Mouse (Mus musculus): ENCODE measurements around the gene Map2k2. TPM values are rescaled to one million over a fixed set of nuclear protein-coding genes. Genes with fewer than 3 reads are reported as not detected.
A peak's percentile ranks its signal among the peaks of the same experiment; 100 is the strongest.
"Not testable (repeated sequence)": the region's sequence is repeated elsewhere in the genome, so short reads cannot be mapped to it uniquely, and the experiment has no call there.

Gene Map2k2
- 10 to 100 TPM; 21.3 to 26.5 TPM for polyA plus RNA-seq (2017; shearing (Covaris generic))

DNA sequence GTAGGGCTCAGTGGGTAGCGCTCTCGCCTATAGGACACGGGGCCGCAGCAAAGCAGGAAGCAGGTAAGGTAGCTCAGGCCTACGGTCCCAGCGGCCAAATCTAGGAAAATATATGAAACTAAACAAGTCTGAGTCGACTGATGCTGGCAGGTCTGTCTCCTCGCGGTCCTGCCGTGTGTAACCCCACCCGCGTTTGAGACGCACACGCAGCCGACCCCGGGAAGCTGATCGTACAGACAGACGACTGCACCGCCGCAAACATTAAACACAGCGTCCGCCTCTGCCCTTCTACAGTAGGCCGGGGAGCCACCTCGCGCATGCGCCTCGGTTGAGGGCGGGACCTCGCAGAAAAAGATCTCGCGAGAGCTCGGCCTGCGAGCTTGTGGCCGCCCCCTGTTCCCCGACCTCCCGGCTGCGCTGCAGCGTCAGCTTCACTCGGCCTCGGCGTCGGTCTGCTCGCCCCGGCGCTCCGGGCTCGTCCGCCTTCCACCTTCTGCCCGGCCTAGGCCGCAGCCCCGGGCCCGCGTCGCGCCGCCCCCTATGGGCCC lies at the start of gene Map2k2:
Gene Map2k2 (plus strand): TSS at position 351 of the 548 bp plus-strand sequence.
- peak; percentile 87 for ATAC-seq

GRCm38 (mm10) chr10:81057406-81058130 lies 48.1 kb upstream of the Map2k2 start:
- ATAC-seq, result no peak

DNA sequence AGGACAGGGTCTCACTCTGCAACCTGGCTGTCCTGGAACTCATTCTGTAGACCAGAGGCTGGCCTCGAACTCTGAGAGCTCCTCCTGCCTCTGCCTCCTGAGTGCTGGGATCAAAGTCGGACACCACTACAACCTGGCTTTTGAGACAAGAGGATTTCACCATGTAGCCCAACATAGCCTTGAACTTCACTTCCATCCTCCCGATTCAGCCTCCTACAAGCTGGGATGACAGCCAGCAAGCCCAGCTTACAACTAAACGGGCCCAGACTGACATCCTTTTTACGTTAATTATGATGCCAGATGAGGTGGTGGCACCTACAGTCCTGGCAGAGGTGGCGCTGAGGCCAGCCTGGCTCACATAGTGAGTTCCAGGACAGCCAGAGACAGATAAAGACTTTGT lies 46.8 kb upstream of the Map2k2 start:
- ATAC-seq, result no peak

DNA sequence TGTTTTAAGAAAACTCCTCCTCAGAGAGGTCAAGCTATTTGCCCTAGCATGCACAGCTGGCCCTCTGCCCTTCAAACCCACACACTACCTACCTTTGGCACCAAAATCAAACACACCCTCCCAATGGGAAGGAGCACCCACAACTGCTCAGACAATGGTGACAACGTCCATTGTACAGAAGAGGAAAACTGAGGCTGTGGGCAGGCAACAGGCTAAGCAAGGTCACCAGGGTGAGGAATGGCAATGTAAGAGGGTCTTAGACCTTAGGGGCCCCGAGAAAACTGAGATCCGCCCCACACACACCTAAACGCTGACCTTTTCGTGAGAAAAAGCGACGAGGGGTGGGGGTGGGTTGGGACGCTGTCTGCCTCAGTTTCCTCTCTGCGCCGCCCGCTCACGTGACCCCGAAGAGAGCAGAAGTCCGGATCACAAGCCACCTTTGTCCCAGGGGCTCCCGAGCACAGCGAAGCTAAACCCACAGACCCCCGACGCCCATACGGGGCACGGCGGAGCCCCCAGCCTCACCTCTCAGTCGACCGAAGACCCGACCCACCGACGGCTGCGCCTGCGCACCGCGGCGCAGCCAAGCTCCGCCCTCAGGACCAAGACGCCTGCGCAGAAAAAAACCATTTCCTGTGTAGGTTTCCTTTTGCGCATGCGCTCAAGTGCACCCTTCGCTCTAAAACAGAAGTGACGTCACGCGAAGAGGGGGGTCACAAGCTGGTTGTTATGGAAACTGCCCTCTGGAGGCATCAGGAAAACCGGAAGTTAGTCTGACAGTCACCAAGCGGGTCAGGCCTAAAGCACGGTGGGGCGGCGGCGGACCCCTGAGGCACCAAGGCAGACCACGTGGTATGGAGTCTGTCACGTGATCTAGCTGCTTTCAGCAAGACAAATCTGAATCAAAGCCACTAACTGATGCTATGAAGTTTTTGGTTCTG lies 45.8 kb upstream of the Map2k2 start, which contains the start of gene Sgta:
Gene Sgta (minus strand): TSS at position 579 of the 941 bp plus-strand sequence.
- ATAC-seq, result peak; percentile 86

DNA sequence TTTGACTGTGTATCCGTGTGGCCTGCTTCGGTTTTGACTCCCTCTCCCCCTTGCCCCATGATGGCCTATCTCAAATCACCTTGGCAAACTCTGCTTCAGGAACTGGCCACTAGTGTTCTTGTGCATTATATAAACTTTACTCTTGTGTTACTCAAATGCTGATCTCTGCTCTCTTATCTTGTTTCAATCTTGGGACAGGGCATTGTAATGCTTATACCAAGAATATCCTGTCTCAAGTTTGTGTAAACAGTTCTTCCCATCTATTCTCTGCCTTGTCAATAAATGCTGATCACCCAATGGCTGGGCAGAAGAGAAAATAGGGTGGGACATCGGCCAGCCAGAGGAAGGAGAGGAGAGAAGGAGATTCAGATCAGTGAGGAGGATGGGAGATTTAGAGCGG lies 43.0 kb upstream of the Map2k2 start:
- ATAC-seq, result no peak

DNA sequence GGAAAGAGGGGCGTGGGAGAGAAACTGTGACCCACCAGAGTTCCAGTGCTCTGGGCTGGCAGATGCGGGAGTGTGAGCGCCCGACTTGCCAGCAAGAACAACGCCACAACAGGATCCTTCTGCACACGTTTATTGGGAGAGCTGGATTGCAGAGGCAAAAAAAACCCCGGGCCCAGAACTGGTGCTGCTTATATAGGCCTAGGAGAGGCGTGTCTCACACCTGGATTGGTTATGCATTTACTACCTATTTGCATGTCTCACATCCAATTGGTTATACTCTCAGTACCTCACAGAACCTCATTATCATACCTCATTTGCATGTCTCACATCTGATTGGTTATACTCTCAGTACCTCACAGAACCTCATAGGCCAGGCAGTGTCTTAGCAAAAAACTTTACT lies 41.2 kb upstream of the Map2k2 start:
- ATAC-seq, result not testable (repeated sequence)

GRCm38 (mm10) chr10:81068706-81069105 lies 37.0 kb upstream of the Map2k2 start:
- no peak for ATAC-seq

DNA sequence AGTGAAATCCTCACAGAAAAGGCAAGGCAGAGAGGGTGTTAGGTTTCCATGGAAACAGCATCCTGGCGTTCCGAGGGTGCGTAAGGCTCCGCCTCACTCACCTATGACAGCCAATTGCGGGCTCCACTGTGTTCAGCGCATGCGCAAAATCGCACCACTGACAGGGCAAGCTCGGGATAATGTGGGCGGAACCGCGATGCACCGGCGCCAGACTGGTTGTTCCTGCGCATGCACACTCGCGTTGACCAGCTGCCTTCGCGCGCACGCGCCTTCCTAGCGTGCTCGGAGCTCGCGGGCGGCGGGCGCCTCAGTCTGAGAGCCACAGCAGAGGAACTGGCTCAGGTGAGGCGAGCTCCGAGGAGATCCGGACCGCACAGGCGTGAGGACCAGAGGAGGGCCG lies 35.9 kb upstream of the Map2k2 start, which contains the start of gene Thop1:
Gene Thop1 (plus strand): TSS at position 200 of the 400 bp plus-strand sequence.
- ATAC-seq, result peak; percentile 99

GRCm38 (mm10) chr10:81072290-81072689 lies 33.4 kb upstream of the Map2k2 start:
- no peak for ATAC-seq

DNA sequence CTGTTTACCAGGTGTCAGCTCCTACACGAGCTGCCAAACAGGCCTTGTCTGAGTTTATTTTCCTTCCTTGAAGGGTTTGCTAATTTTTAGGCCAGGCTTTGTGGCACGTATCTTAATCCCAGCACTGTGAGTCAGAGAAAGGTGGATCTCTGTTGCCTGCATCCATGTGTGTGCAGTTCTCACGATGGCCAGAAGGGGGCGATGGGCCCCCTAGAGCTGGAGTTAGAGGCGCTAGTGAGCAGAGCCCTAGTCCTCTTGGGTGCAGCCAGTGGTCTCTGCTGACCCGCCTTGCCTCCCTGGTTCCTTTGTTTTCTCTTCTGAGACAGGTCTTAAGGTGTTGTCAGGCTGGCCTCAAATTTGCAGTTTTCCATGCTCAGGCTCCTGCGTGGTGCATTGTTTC lies 32.3 kb upstream of the Map2k2 start:
- no peak for ATAC-seq

- no peak for ATAC-seq
Measured at GRCm38 (mm10) chr10:81075734-81076133, 30.0 kb upstream of the Map2k2 start.

- ATAC-seq, result no peak
Measured at GRCm38 (mm10) chr10:81076356-81076755, 29.4 kb upstream of the Map2k2 start.

DNA sequence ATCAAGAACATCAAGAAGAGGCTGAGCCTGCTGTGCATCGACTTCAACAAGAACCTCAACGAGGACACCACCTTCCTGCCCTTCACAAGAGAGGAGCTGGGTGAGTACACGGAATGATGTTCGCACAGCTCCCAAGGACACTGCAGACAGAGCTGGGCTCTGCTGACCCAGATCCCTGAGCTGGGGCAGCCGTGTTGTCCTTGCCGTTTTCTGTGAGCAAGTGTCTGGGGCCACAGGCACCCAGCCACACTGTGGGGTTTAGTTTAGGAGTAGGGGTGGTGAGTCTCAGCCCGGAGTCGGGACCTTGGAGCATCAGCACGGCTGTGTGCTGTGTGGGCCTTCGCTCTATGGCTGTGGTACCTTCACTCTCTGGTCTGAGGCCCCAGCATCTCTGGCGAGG lies 27.8 kb upstream of the Map2k2 start:
- no peak for ATAC-seq

GRCm38 (mm10) chr10:81080008-81080655 lies 25.6 kb upstream of the Map2k2 start:
- no peak for ATAC-seq

- peak; percentile 71 for ATAC-seq
Measured at GRCm38 (mm10) chr10:81082168-81082960, 23.4 kb upstream of the Map2k2 start.

DNA sequence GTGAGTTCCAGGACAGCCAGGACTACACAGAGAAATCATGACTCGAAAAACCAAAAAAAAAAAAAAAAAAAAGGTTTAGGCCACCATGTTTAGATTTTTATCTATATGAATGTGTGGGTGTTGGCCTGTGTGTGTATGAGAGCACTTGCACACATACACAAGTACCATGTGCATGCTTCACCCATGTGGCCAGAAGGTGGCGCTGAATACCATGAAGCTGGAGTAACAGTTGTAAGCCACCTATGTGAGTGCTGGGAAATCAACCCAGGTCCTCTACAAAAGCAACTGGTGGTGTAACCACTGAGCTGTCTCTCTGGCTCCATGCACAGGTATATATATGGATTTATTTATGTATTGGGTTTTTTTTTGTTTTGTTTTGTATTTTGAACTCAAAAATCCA lies 18.7 kb upstream of the Map2k2 start:
- ATAC-seq, result no peak

GRCm38 (mm10) chr10:81089216-81089615 lies 16.5 kb upstream of the Map2k2 start:
- ATAC-seq, result no peak

DNA sequence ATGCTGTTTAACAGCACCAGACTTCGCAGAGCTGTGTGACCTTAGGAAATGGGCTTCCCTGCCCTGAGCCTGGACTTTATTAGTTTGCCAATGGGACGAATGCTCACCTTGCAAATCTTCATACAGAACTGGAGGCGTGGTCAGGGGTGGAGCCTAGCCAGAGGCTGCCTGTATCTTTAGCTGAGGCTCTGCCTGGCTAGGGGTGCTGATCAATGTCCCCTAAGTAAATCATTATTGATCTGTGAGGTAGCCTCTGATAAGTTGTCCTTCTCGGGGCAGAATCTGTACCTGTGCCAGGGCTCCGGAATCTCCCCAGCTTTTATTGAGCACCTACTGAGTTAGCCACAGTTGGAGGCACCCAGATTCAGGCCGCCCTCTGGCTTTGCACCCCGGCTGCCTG lies 15.1 kb upstream of the Map2k2 start:
- no peak for ATAC-seq

DNA sequence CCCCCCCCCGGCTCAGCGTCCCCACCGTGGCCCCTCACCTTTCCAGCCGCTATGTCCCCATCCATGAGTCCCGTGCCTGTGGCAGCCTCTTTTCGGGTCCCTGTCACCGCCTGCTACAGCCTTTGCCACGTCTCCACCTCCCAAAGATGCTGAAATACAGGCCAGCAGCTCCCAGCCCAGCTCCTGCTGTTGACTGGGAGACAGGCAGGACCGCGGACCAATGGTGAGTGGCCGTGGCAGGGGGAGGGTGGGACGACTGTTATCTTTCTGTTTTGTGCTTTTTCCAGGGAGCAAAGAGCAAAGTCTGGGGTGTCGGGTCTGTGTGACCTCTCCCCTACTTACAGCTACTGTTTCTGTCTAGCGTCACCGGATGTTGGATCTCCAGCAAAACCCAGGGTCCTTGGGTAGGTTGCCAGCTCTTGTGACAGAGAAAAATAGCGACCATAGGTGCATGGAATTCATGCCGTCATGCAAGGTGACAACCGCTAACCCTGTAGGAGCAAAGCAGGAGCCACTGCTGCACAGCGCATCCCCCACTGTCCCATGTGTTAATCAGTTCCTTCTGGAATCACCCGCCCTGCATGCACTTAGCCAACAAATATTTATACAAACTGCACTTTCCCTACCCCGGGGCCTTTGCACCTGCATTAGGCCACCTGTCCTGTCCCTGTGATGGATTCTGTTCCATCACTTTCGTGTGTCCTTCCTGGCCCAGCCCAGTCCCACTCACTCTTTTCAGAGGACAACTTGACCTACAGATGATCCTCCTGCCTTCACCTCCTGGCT lies 13.1 kb upstream of the Map2k2 start:
- no peak for ATAC-seq

GRCm38 (mm10) chr10:81094931-81095678 lies 10.6 kb upstream of the Map2k2 start:
- no peak for ATAC-seq
